Mouse (Mus musculus) thymus, postnatal 25 days (tissue): ENCODE data around the gene Gm16223.

Experiments used
- DNase-seq: peaks from one replicate; pipeline ENCODE4 v3.0.0; 2022

Gm16223 gene

DNA sequence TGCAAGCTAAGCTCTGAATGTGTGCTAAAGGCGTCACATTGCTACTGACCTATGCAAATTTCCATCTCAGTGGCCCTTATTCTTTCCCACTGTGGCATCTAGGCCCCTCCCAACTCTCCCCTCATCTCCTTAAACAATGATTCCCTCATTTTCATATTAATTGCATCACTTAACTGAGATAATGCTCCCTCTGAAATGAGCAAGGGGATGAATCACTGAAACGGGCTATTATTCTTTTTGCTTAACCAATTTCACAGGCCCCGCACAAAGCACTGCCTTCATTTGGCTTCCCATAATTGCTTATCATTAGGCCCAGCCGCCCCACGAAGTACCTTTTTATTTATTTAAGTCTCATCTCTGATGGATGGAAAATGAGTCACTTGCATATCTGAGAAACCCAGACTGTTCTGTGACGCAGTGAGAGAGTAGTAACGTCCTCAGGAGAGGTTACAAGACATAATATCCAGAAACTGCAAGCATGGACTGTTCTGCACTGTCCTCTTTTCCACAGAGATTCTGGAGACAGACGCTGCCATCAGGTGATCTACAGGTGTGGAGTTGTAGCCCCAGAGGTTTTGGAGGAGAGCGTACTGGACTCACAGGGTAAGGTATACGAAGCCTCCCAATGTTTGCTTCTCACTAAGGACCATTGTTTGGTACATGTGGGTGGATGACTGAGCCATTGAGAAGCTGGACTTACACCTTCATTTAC, at the start of gene Gm16223:
TSS of gene Gm16223 (plus strand) at position 485 of the 712 bp plus-strand sequence.
- DNase-seq: no peak

DNA sequence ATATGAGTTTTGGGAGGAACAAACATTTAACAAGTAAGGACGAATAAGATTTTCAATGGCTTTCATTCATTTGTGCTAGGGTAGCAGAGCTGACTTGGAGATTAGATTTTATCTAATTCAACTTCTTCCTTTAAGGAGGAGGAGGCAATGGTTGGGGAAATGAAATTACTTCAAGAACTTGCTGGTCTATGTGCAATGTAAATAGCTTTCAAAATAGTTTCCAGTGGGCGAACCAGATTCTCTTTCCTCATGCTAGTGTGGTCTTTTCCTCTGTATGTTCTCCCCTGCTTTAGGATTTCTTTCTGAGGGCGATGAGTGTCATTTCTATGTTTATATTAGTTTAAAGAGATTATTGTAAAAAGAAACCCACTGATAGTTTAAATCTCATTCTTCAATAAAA, 45.7 kb upstream of the Gm16223 start:
- no peak for DNase-seq

DNA sequence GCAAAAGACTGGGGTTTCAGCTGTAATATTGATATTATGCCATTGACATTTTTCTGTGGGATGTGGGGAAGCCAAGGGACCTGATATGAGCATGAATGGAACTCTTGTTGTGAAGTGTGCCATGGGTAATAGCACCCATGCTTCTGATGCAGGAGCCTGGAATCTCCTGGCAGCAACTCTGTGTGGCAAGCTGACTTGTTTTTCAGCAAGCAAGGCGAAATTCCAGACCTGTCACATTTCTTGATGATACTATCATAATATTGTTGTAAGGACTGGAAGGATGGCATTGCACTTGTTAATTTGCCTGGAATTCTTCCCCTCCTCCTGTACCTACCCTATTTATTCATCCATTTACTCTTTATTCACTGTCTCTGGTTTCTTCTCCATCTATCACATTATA, 44.2 kb upstream of the Gm16223 start:
- DNase-seq: no peak

DNA sequence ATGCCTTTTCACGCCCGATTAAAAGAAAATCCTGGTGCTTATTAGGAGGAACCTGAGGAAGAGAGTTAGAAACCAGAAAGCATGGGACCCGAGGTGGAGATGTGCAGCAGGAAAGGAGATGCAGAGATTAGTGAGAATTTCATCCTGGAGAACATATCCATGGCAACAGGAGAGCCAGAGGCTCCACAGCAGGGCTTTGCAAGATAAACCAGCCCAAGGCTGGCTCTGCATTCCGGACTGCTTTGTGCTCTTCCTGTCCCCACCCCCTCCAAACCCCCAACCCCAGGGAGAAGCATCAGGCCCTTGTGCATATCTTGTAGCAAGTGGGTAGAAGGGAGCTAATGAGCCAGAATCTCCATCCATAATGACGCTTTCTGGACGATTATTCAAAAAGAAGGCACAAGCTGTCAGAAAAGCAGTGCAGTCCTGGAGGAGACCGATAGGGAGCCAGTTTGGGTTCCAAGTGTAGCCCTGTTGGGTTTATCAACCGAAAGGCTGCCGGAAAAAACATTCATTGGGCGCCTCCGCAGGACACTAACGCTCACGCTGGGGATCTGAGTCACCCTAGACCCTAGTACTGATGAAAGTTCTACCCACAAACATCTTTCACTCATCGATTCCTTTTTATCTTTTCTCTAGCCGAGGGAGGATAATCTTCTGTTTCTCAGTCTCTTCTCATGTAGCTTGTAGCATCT, 31.2 kb upstream of the Gm16223 start:
- DNase-seq: no peak

DNA sequence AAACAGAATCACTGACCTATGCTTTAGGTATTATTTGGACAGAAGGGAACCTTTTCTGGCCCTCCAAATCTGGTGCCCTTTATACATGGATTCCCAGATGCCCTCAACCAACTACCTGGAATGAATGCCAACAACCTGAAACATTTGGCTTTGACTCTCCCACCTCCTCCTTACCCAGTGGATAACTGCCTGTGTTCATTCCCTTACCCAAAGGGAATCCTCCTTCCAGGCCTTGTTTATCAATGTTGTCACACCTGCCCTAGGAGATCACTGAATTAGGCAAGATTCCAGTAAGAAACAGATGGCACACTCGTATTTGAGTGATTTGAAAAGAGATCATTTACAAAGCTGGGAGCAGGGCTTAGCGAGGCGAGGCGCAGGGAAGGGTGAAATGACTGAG, 13.1 kb upstream of the Gm16223 start:
- DNase-seq: no peak

DNA sequence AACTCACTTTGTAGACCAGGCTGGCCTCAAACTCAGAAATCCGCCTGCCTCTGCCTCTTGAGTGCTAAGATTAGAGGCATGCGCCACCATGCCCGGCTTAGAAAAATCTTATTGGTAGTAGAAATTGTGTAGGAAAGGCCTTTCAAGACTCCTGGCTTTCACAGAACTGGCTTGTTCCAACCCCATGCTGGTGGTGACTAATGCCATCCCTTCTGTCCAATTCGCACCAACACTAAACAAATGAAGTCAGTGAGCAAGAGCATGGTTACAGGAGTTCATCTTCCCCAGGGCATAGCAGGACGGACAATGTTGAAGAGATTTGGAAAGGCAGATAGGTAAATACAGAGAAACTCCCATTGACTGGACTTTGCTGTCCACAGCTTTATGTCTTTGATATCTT, 12.6 kb upstream of the Gm16223 start:
- no peak for DNase-seq

DNA sequence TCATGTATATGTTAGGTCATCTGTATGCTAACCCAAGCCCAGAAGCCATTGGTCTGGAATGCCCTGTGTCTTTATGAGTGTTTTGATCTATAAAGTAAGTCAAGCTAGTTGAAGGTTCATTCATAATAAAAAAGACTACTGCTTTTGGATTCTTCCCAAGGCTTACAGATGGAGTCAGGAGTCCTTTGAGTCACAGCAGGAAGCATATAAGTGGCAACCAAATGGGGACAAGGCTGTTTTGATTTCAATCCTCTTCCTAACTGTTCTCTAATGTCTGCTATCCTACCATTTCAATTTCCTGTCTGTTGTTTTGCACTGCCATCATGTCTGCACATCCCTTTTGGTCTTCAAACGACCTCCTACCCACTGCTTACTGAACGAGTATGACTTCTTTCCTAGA, 2.7 kb upstream of the Gm16223 start:
- DNase-seq: no peak

DNA sequence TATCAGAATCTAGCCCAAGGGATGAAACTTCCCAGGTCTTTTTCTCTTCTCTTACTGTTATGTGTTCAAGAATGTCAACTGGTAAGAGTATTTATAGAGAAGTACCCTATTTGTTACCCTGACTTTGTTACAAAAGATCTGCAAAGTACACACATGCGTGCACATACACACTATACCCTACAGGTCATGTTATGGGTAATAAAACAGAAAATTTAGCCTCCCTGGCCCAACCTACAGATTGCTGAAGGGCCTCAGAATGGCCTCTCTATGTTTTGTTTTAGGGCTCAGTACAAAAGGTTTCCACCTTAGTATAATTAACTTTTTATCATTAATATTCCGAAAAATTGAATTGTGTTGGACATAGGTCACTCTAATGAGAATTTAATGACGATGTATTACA, 685 bp upstream of the Gm16223 start:
- no peak for DNase-seq

DNA sequence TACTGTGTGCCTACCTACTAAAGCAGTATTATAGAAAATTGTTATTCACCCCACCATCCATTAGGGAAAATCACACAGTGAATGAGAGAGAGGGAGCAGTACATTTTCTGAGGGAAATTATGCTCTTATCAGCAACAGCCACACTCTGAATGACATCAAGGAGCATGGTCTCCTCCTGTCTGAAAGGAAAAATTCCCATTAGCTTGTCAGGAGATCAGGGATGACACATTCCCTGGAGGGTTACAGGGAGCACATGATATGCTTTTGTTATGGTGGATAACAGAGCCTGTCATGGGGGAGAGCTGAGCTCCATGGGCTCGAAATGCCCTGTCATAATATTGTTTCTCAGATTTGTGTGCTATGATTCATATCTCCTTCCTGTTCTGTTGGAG, 424 bp downstream of the Gm16223 start:
- no peak for DNase-seq

DNA sequence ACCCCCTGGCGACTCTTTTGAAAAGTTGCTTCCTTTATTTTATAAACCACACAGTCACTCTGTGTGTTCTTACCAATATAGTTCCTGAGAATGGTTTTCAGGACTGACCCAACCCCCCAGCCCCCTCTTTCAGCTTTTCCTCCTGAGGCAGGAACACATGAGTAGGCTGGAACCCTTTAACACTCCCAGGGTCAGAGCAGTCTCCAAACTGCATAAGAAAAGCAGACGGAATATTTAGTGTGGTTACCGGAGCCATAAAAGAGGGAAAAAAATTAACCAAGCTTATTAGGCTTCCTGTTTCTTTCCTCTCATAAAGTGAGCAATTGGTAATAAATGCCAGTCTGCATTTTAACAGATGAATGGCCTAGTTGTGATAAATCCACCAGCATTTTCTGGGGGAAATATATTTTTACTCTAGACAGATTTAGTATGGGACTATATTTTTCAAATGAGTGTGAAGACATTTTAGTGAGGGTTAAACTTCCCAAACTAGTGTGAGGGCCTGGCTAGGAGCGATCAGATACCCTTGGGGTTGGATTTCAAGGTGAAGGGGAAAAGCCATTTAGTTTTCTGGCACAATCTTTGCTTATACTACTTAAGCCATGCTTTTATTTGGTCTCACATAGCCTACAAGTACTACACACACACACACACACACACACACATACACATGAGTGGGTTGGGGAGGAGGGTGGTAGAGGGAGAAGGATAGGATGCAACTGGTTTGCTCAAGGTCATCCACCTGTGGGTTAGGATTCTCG, 49.0 kb downstream of the Gm16223 start:
- no peak for DNase-seq

DNA sequence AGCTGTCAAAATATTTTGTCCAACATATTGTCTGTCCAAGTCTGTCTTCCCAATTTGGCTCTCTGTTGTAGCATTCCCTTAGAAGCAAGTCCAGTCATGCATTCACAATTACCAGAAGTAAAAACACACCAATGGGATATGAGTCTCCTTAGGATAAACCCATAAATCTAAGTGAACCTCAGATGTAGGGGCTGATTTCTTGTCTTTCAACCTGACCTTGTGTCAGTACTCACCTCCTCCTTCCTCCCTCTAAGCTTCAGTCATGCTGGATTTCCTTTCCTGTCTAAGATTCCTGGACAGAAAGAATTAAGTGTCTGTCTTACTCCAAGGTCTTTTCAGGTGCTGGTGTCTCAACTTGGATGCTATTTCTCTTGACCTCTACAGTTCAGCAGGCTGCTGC, 57.8 kb downstream of the Gm16223 start:
- DNase-seq: no peak

DNA sequence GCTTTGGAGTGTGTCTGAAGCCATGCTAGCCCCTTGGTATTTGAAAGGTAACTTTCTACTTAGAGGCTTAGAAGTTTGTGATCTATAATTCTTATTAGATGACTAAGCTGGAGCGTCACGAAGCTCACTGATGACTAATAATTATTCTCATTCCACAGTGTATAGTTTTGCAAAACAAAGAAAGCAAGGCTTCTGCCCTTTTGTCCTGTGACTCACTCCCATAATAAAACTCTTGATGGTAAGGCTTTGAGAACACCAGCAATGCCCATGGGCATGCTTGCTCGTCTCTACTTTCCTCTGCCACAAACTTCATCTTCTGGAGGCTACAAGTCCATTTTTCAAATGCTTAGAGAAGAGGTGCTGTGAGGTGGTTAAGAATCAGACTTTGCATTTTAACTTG, 87.9 kb downstream of the Gm16223 start:
- no peak for DNase-seq

DNA sequence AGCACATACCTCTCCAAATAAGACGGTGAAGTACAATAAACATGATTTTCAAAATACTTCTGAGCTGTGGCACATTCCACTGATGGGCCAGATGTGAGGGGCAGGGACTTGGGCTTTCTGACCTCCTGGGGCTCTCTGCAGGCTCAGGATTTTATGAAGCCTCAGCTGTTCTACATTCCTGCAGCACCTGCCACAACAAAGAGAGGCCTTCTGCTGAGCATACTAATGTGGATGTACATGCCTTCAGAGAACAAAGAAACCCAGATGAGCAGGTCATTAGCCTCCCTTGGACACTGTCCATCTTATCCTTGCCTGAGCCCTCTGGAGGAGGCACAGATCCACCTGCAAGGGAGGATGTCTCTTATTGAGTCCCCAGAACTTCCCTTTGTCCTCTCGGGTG, 97.0 kb downstream of the Gm16223 start:
- no peak for DNase-seq

DNA sequence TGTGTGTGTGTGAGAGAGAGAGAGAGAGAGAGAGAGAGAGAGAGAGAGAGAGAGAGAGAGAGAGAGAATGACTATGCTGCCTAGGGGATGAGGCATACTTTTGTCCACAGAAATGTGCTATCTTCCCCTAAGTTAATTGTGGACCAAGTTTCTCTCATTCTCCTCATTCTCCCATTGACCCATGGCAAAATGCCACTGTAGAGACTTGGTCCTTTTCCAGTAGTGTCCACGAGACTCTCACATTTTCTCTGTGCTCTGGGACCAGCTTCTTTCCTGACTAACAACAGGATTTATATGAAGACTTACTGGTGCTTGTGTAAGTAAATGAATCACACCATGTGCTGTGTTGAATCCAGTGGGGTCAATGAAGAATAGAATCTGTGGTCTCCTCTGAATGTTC, 98.6 kb downstream of the Gm16223 start:
- no peak for DNase-seq

DNA sequence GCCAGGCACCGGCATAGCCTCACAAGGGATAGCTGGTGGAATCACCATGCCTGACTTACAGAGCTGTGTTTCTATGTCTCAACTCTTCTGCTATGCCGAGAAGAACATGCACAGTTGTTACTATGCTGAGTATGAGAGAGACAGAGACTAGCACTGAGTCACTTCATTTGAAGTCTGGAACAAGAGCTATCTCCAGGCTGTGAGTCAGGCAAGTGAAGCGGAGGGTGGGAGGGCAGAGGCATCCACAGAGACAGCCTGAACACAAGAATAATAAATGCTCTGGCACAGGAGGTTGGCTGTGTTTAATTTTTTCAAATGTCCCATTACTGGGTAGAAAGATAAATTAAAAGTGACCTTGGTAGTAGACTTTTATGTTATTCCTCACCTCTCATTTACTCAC, 100.3 kb downstream of the Gm16223 start:
- DNase-seq: no peak

DNA sequence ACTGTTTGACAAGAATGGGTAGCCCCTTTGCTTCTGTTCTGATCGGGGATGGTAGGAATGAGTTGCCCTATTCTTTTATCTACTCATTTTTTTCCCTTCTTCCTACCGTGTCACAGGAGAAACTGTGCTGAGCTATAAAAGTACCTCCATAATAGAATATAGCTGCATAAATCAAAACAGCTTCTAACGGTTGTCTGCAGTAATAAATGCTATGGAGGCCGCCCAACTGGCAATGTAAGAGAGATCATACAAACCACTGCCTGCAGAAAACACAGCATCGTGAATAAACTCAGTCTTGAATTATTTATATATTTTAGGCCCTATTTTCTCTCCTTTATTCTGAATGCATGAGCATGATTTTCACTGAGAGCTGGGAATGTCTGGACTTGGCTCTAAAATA, 101.0 kb downstream of the Gm16223 start:
- no peak for DNase-seq

DNA sequence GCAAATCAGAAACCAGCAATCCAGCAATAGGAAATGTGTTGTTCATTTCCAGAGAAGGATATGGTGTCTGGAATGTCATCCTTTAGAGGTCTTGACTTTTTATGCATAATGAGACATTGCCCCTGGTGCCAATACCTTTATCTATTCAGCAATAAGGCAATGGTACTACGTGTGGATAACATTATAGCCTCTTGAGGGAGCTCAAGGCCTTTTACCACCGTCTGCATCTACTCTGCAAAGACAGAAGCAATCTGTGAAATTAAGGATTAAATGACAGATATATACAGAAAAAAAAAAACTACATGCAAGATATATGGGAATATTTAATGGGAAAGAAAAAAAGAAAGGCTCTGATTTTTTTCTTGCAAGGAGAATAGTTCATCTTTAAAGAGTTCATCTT, 106.3 kb downstream of the Gm16223 start:
- no peak for DNase-seq

DNA sequence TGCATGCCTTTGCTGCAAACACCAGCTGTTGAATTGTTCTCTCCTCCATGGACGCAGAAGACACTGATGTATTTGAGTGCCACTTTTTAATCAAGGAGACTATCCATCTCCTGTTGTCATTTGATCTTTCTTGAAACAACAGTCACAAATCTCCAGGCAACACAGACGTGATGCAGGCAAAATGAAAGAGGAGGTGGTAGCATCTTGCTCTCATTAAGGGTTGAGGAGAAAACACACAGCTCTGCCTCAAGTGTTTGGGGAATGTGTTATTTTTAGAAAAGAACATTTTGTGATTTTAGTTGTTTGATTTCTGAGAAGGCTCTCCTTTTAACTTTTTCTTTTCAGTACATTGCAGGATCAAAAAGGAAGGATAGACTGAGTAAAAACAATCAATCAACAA, 107.7 kb downstream of the Gm16223 start:
- no peak for DNase-seq

DNA sequence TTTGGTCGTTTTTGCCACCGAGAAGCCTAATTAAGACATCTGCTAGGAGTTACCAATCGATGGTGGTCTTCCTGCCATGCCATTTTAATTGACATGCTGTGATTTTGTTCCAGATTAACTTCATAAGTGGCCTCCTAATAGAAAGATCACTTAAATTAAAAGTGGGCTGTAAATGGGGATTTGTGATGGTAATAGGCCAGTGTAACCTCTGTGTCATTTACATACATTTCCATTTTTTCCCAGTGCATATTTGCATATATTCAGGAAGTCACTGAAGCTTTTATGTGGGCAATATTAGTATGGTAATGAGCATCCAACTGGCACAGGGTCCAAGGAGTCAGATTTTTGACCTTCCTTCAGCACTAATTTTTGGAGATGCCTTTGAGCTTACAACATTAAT, 130.7 kb downstream of the Gm16223 start:
- no peak for DNase-seq

DNA sequence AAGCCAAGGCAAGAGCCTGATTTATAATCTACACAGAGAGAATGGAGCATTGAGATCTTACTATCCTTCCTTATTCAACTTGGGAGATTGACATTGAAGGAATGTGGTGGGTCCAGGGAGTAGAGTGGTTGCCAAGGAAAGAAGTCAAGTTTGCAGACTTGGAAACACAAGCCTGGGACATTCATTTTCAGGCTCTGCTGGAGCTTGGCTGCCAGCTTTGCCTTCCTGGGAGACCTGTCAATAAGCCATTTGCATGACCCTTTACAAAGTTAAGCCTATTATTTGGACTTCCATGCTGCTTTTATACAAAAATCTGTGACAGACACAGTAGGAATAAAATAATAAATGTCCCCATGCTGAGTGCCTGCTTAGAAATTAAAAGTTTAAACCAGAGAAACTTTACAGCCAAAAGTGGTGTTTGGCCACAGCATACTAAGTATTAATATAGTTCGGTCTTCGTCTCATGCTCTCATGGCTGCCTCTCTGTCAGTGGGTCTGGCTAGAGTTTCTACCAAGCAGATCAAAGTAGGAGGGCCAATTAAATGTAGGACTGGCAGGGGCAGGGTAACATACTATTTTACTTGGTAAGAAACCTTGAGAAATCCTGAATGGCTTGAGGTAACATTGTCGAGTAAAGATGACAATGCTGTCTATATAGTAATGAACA, 139.8 kb downstream of the Gm16223 start:
- no peak for DNase-seq

DNA sequence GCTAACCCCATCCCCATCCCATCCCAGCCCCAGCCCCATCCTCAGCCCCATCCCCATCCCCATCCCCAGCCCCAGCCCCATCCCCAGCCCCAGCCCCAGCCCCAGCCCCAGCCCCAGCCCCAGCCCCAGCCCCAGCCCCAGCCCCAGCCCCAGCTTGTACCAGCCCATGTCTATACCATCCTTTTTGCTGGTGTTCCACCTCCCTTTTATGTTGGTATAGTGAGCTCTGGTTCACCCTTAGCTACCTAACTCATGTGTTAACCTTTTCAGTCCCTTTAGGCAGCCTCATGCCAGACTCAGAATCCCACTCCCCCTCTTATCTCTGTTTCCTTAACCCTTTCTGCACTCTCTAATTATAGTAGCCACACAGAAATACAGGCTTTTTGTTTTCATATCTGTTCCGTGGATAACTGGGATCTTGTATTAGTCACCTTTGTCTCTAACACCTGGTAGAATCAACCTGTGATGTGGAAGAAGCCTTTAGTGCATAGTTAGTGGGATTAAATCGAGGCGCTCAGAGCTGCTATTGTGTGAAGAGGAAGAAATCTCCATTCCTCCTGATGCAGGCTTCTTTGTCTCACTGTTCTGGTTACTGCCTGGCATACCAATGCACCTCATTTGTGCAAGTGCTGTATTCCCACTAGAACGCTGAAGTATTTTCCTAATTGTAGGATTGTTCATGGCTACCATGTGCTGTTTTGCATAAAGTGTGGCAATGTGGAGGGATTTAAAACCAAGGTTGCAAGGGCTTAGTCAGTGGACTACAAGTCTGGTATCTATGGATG, 144.0 kb downstream of the Gm16223 start:
- no peak for DNase-seq

DNA sequence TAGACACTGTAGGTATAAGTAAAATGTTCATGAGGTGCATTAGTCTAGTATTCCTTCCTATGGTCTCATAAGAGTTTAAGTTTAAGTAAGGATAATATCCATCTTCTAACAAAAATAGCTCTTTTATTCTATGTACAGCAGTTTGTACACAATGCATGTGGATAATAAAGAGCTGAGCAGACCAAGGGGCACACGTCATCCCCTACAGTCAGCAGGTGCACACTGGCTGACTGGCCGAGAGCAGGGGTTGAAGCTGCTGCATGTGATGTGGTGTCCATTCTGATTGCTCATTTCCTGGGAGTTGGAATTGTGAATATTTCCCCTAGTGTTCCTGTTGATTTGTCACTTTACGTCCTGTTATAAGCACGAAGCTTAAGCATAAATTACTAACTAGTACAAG, 144.6 kb downstream of the Gm16223 start:
- no peak for DNase-seq

DNA sequence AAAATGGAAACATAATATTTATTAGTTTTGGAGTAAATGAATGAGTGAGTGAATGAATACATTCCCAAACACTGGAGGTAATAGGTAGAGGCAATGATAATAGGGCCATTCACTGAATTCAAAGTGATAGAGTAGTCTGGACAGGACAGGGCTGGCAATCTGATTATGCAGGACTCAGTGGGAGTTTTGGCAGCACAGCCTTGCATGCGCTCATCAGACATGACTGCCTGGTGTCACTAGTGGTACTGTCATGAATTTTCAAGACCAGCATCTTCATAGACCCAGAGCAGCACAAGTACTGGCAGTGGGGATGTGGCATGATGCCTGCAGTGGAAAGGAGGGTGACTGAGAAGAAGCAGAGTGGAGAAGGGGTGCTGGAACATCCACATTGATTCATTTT, 157.1 kb downstream of the Gm16223 start:
- DNase-seq: no peak
